In genomic region chr19:57078867-57079605, GRCm38 (mm10) we compare ENCODE assay signal across 9 mouse cellular contexts.
DNase-seq lines count a peak whose midpoint lies in the region; ATAC-seq and TF ChIP-seq lines count a peak whose summit lies in the region.
"Had no signal": no experiment of that assay in that cellular context is flagged by ENCODE, and none has a peak within 500 bp of the region (broad histone marks: within the 10 kb centered on the region; RNA-seq: fewer than 3 reads in every experiment).

No protein-coding gene starts in this region.

- no peaks in the 10 kb centered on the region for H3K9me3 ChIP-seq in lung, embryonic 15.5 days
- H3K9me3 ChIP-seq in forebrain, embryonic 12.5 days: no peaks in the 10 kb centered on the region
- H3K9me3 ChIP-seq in hindbrain, embryonic 13.5 days: no peaks in the 10 kb centered on the region
- H3K9me3 ChIP-seq: liver, embryonic 13.5 days had no signal

- no peak for TF ChIP-seq CTCF in lung, adult 2 months (IDR thresholded peaks at IDR 0.05; ENCODE audit: insufficient read depth, low read length)

- TF ChIP-seq POLR2A in lung, adult 2 months (IDR thresholded peaks at IDR 0.05; ENCODE audit: borderline replicate concordance, extremely low read depth, low read depth, low read length): no peak

- no peak for DNase-seq in lung, adult 2 months
- DNase-seq in layer of hippocampus, adult 9-11 months: peak; percentile 42
- peak; percentile 70 for DNase-seq in retina, postnatal 1 day
- DNase-seq in natural killer cell, adult 2 months (ENCODE audit: low spot score in 2 of 2): no peak
- DNase-seq: liver, embryonic 13.5 days had no signal

- WGBS in lung, embryonic 15.5 days: 57% methylated on average over 10 of the region's 10 CpGs
- 58% methylated on average over 10 of the region's 10 CpGs for WGBS in lung, adult 2 months
- 38% methylated on average over 10 of the region's 10 CpGs for WGBS in forebrain, embryonic 12.5 days
- WGBS in hindbrain, embryonic 13.5 days: 53% methylated on average over 10 of the region's 10 CpGs

- peaks cover 32% of the 10 kb centered on the region for H3K4me1 ChIP-seq in lung, embryonic 15.5 days
- peaks cover 6% of the 10 kb centered on the region for H3K4me1 ChIP-seq in lung, adult 2 months (ENCODE audit: control insufficient read depth, insufficient read depth, low read length)
- peaks cover 30% of the 10 kb centered on the region for H3K4me1 ChIP-seq in forebrain, embryonic 12.5 days
- peaks cover 50% of the 10 kb centered on the region for H3K4me1 ChIP-seq in hindbrain, embryonic 13.5 days (replicated peaks)

- no peak overlapping the region for H3K4me3 ChIP-seq in lung, embryonic 15.5 days
- H3K4me3 ChIP-seq in lung, adult 2 months (replicated peaks; ENCODE audit: extremely low read depth, low read depth, low read length): no peak overlapping the region
- no peak overlapping the region for H3K4me3 ChIP-seq in forebrain, embryonic 12.5 days (replicated peaks)
- no peak overlapping the region for H3K4me3 ChIP-seq in hindbrain, embryonic 13.5 days
- H3K4me3 ChIP-seq: liver, embryonic 13.5 days had no signal

- no peaks in the 10 kb centered on the region for H3K27me3 ChIP-seq in lung, embryonic 15.5 days
- peaks cover 10% of the 10 kb centered on the region for H3K27me3 ChIP-seq in forebrain, embryonic 12.5 days
- no peaks in the 10 kb centered on the region for H3K27me3 ChIP-seq in hindbrain, embryonic 13.5 days
- H3K27me3 ChIP-seq: liver, embryonic 13.5 days had no signal

- no peak for ATAC-seq in lung, embryonic 15.5 days (ENCODE audit: borderline replicate concordance, extremely low read depth, low FRiP score, low TSS enrichment)
- no peak; the same call in 1 of the 2 replicates for ATAC-seq in forebrain, embryonic 12.5 days (ENCODE audit: low FRiP score)
- peak; percentile 46 for ATAC-seq in hindbrain, embryonic 13.5 days (ENCODE audit: low FRiP score)
- no peak for ATAC-seq in monocyte, adult 5-6 weeks (replicated peaks; ENCODE audit: insufficient number of reproducible peaks, low FRiP score, low TSS enrichment, poor library complexity, severe bottlenecking)

- no peaks in the 10 kb centered on the region for H3K36me3 ChIP-seq in lung, embryonic 15.5 days
- H3K36me3 ChIP-seq in forebrain, embryonic 12.5 days (replicated peaks): no peaks in the 10 kb centered on the region
- H3K36me3 ChIP-seq in hindbrain, embryonic 13.5 days: no peaks in the 10 kb centered on the region
- H3K36me3 ChIP-seq: liver, embryonic 13.5 days had no signal

- no peak overlapping the region for H3K4me2 ChIP-seq in lung, embryonic 15.5 days
- H3K4me2 ChIP-seq in forebrain, embryonic 12.5 days: peak overlapping the region; percentile 19
- no peak overlapping the region for H3K4me2 ChIP-seq in hindbrain, embryonic 13.5 days
- H3K4me2 ChIP-seq: liver, embryonic 13.5 days had no signal

- H3K9ac ChIP-seq in lung, embryonic 15.5 days: no peak overlapping the region
- no peak overlapping the region for H3K9ac ChIP-seq in forebrain, embryonic 12.5 days
- H3K9ac ChIP-seq in hindbrain, embryonic 13.5 days: no peak overlapping the region
- H3K9ac ChIP-seq: liver, embryonic 13.5 days had no signal

- H3K27ac ChIP-seq in lung, embryonic 15.5 days: peak overlapping the region; percentile 37; the same call in 1 of the 2 replicates
- peak overlapping the region; percentile 68; the same call in 1 of the 2 replicates for H3K27ac ChIP-seq in forebrain, embryonic 12.5 days
- H3K27ac ChIP-seq in hindbrain, embryonic 13.5 days: peak overlapping the region; percentile 79
- H3K27ac ChIP-seq: liver, embryonic 13.5 days had no signal

Comparison
In these comparisons a context has a peak if more than half of its experiments do, and no peak if none do; other contexts are left out.
1. DNase-seq: peak in layer of hippocampus, adult 9-11 months (single experiment) and retina, postnatal 1 day (single experiment); none in lung, adult 2 months (single experiment) and natural killer cell, adult 2 months (0 of 2).
2. Peak in every context shown above with its lines, with median percentiles within 50 percentile points of each other: H3K27ac ChIP-seq.